Mouse (Mus musculus) MEL (cell line): ENCODE data around the gene Eno2. TPM values are rescaled to one million over a fixed set of nuclear protein-coding genes. Genes with fewer than 3 reads are reported as not detected.

ENCODE experiments used
- DNase-seq: peaks from one replicate; pipeline ENCODE4 v3.0.0; 2011; ENCODE audit warnings: low read depth, low spot score
- H3K27ac ChIP-seq: 2 replicates; pipeline ENCODE4 v1.5.1; 2012; ENCODE audit warnings: low read depth, mild to moderate bottlenecking, control low read depth, low read length, moderate library complexity; ENCODE audit not compliant: control insufficient read depth
- H3K27me3 ChIP-seq, 2 experiments: fragments of 150-350 bp in 1 of 2; sonication (generic) in 1 of 2; 2 replicates each; pipeline ENCODE4 v1.6.1; 2012; ENCODE audit warnings: low read length in 2 of 2, mild to moderate bottlenecking in 2 of 2, improper control_type of control experiment in 1 of 2, moderate library complexity in 1 of 2; ENCODE audit not compliant: insufficient read depth in 2 of 2, control insufficient read depth in 1 of 2
- H3K36me3 ChIP-seq, 2 experiments: 2 replicates each; pipeline ENCODE4 v1.6.1; 2012 to 2014; ENCODE audit warnings: low read length in 2 of 2, improper control_type of control experiment in 1 of 2, inconsistent platforms in 1 of 2, mild to moderate bottlenecking in 1 of 2; ENCODE audit not compliant: insufficient read depth in 2 of 2, control insufficient read depth in 1 of 2
- H3K4me1 ChIP-seq, 2 experiments: fragments of 150-350 bp in 1 of 2; sonication (generic) in 1 of 2; 2 replicates each; pipeline ENCODE4 v1.6.1; 2012; ENCODE audit warnings: low read length in 2 of 2, improper control_type of control experiment in 1 of 2, mild to moderate bottlenecking in 1 of 2; ENCODE audit not compliant: insufficient read depth in 2 of 2, control insufficient read depth in 1 of 2
- H3K4me3 ChIP-seq, 2 experiments: fragments of 150-350 bp in 1 of 2; sonication (generic) in 1 of 2; 2 replicates each; pipeline ENCODE4 v1.5.1; 2012; ENCODE audit warnings: low read depth in 2 of 2, low read length in 2 of 2, mild to moderate bottlenecking in 2 of 2, moderate library complexity in 2 of 2, control low read depth in 1 of 2, improper control_type of control experiment in 1 of 2; ENCODE audit not compliant: control insufficient read depth in 1 of 2, insufficient read depth in 1 of 2
- H3K79me2 ChIP-seq: 2 replicates; pipeline ENCODE4 v1.6.1; 2012; ENCODE audit warnings: mild to moderate bottlenecking, low read length, moderate library complexity; ENCODE audit not compliant: control insufficient read depth, poor library complexity, insufficient read depth
- H3K9ac ChIP-seq: 2 replicates; pipeline ENCODE4 v1.6.1; 2012; ENCODE audit warnings: low read depth, mild to moderate bottlenecking, control low read depth, low read length, moderate library complexity; ENCODE audit not compliant: control insufficient read depth, poor library complexity, severe bottlenecking
- H3K9me3 ChIP-seq: fragments of 150-350 bp; sonication (generic); replicated peaks from 2 replicates; pipeline ENCODE4 v1.6.1; 2012; ENCODE audit warnings: mild to moderate bottlenecking, low read length, improper control_type of control experiment, moderate library complexity; ENCODE audit not compliant: insufficient read depth
- BHLHE40 ChIP-seq: IDR thresholded peaks from 2 replicates; pipeline ENCODE4 v1.6.1; 2012; ENCODE audit warnings: low read depth, mild to moderate bottlenecking, inconsistent platforms, low read length, improper control_type of control experiment, borderline replicate concordance
- CHD1 ChIP-seq: IDR thresholded peaks from 2 replicates; pipeline ENCODE4 v1.6.1; 2012; ENCODE audit warnings: low read depth, mild to moderate bottlenecking, inconsistent platforms, low read length, improper control_type of control experiment
- CHD2 ChIP-seq: IDR thresholded peaks from 2 replicates; pipeline ENCODE4 v1.6.1; 2011; ENCODE audit warnings: low read length, improper control_type of control experiment
- E2F4 ChIP-seq: IDR thresholded peaks from 2 replicates; pipeline ENCODE4 v1.6.1; 2011; ENCODE audit warnings: low read depth, low read length, improper control_type of control experiment, borderline replicate concordance
- ELF1 ChIP-seq: IDR thresholded peaks from 2 replicates; pipeline ENCODE4 v1.6.1; 2014; ENCODE audit warnings: low read depth, mild to moderate bottlenecking, inconsistent platforms, low read length, improper control_type of control experiment, moderate library complexity
- GABPA ChIP-seq: IDR thresholded peaks from 2 replicates; pipeline ENCODE4 v1.6.1; 2012; ENCODE audit warnings: low read depth, mild to moderate bottlenecking, inconsistent platforms, low read length, improper control_type of control experiment, moderate library complexity
- HCFC1 ChIP-seq: IDR thresholded peaks from 2 replicates; pipeline ENCODE4 v1.6.1; 2012; ENCODE audit warnings: low read depth, mild to moderate bottlenecking, inconsistent platforms, low read length, improper control_type of control experiment, moderate library complexity
- JUND ChIP-seq: IDR thresholded peaks from 2 replicates; pipeline ENCODE4 v1.6.1; 2011; ENCODE audit warnings: low read depth, mild to moderate bottlenecking, improper control_type of control experiment, low read length
- MAFK ChIP-seq: IDR thresholded peaks from 2 replicates; pipeline ENCODE4 v1.6.1; 2011; ENCODE audit warnings: low read depth, mild to moderate bottlenecking, low read length, improper control_type of control experiment, borderline replicate concordance
- MAX ChIP-seq: IDR thresholded peaks from 2 replicates; pipeline ENCODE4 v1.6.1; 2011; ENCODE audit warnings: low read length, improper control_type of control experiment
- MAZ ChIP-seq: IDR thresholded peaks from 2 replicates; pipeline ENCODE4 v1.6.1; 2012; ENCODE audit warnings: low read depth, mild to moderate bottlenecking, inconsistent platforms, low read length, improper control_type of control experiment
- MXI1 ChIP-seq: IDR thresholded peaks from 2 replicates; pipeline ENCODE4 v1.6.1; 2011; ENCODE audit warnings: mild to moderate bottlenecking, low read depth, low read length, improper control_type of control experiment
- MYB ChIP-seq: IDR thresholded peaks from 2 replicates; pipeline ENCODE4 v1.6.1; 2011; ENCODE audit warnings: mild to moderate bottlenecking, low read depth, low read length, improper control_type of control experiment
- MYC ChIP-seq: IDR thresholded peaks from 2 replicates; pipeline ENCODE4 v1.6.1; 2011; ENCODE audit warnings: low read depth, mild to moderate bottlenecking, low read length, improper control_type of control experiment, moderate library complexity
- POLR2AphosphoS2 ChIP-seq: IDR thresholded peaks from 2 replicates; pipeline ENCODE4 v1.6.1; 2011; ENCODE audit warnings: low read length, improper control_type of control experiment
- RAD21 ChIP-seq: IDR thresholded peaks from 2 replicates; pipeline ENCODE4 v1.6.1; 2011; ENCODE audit warnings: mild to moderate bottlenecking, low read depth, low read length, improper control_type of control experiment
- RCOR1 ChIP-seq: IDR thresholded peaks from 2 replicates; pipeline ENCODE4 v1.6.1; 2012; ENCODE audit warnings: low read depth, mild to moderate bottlenecking, inconsistent platforms, low read length, improper control_type of control experiment
- SIN3A ChIP-seq: IDR thresholded peaks from 2 replicates; pipeline ENCODE4 v1.6.1; 2012; ENCODE audit warnings: low read length, improper control_type of control experiment, inconsistent platforms
- TAL1 ChIP-seq: IDR thresholded peaks from 2 replicates; pipeline ENCODE4 v1.6.1; 2012; ENCODE audit warnings: mild to moderate bottlenecking, inconsistent platforms, low read length, moderate library complexity, mixed read lengths
- TBP ChIP-seq: IDR thresholded peaks from 2 replicates; pipeline ENCODE4 v1.8.0; 2011; ENCODE audit warnings: low read depth, low read length, improper control_type of control experiment
- TCF12 ChIP-seq: IDR thresholded peaks from 2 replicates; pipeline ENCODE4 v1.6.1; 2014; ENCODE audit warnings: low read depth, mild to moderate bottlenecking, inconsistent platforms, low read length, improper control_type of control experiment, moderate library complexity
- UBTF ChIP-seq: IDR thresholded peaks from 2 replicates; pipeline ENCODE4 v1.6.1; 2012; ENCODE audit warnings: low read depth, mild to moderate bottlenecking, inconsistent platforms, low read length, improper control_type of control experiment, moderate library complexity, borderline replicate concordance; ENCODE audit not compliant: insufficient read depth
- ZC3H11A ChIP-seq: IDR thresholded peaks from 2 replicates; pipeline ENCODE4 v1.6.1; 2012; ENCODE audit warnings: low read depth, mild to moderate bottlenecking, inconsistent platforms, low read length, improper control_type of control experiment
- ZKSCAN1 ChIP-seq: IDR thresholded peaks from 2 replicates; pipeline ENCODE4 v1.6.1; 2012; ENCODE audit warnings: low read depth, mild to moderate bottlenecking, inconsistent platforms, low read length, improper control_type of control experiment, moderate library complexity
- ZNF384 ChIP-seq: IDR thresholded peaks from 2 replicates; pipeline ENCODE4 v1.6.1; 2012; ENCODE audit warnings: low read depth, mild to moderate bottlenecking, inconsistent platforms, low read length, improper control_type of control experiment
- polyA plus RNA-seq, 2 experiments: library from polyadenylated mRNA; stranded (reverse) in 1 of 2; unstranded in 1 of 2; fragments of >175 nt in 1 of 2; fragments of >200 nt in 1 of 2; gene quantifications; 2 replicates each; pipeline versions ENCODE4 v1.2.1 to v1.2.4; 2012; ENCODE audit warnings: low replicate concordance in 2 of 2, low read depth in 1 of 2; ENCODE audit not compliant: insufficient read length in 2 of 2, insufficient read depth in 1 of 2, missing spikeins in 1 of 2
- total RNA-seq: library from RNA; depleted of rRNA; stranded (reverse); fragments of 300-350 nt; gene quantifications from 2 replicates; pipeline ENCODE4 v1.2.3, GENCODE M21; 2012

Gene Eno2
- total and polyA plus RNA-seq, 3 experiments: 3.2 to 12.5 TPM; not detected in 1

GRCm38 (mm10) chr6:124816611-124817010 lies 47.1 kb upstream of the Eno2 start:
- no peaks in the 10 kb centered on the region for H3K9me3 ChIP-seq
- H3K27ac ChIP-seq: no peak overlapping the region
- peaks cover 0 to 13% of the 10 kb centered on the region in 2 experiments; a peak in 3 of 4 replicates for H3K4me1 ChIP-seq
- no peaks in the 10 kb centered on the region for H3K27me3 ChIP-seq
- H3K9ac ChIP-seq: no peak overlapping the region
- peaks cover 6 to 10% of the 10 kb centered on the region in 2 experiments for H3K36me3 ChIP-seq
- peaks cover 16% of the 10 kb centered on the region for H3K79me2 ChIP-seq
- no peak overlapping the region for H3K4me3 ChIP-seq
- DNase-seq: no peak
- TF ChIP-seq ELF1 (no peak), E2F4 (no peak), ZNF384 (no peak), UBTF (no peak), JUND (no peak), RAD21 (no peak), ZC3H11A (no peak), MYB (no peak), MYC (no peak), GABPA (no peak), BHLHE40 (no peak), HCFC1 (no peak), POLR2AphosphoS2 (no peak), SIN3A (no peak), MAZ (no peak), RCOR1 (no peak), TBP (no peak), MAX (no peak)

DNA sequence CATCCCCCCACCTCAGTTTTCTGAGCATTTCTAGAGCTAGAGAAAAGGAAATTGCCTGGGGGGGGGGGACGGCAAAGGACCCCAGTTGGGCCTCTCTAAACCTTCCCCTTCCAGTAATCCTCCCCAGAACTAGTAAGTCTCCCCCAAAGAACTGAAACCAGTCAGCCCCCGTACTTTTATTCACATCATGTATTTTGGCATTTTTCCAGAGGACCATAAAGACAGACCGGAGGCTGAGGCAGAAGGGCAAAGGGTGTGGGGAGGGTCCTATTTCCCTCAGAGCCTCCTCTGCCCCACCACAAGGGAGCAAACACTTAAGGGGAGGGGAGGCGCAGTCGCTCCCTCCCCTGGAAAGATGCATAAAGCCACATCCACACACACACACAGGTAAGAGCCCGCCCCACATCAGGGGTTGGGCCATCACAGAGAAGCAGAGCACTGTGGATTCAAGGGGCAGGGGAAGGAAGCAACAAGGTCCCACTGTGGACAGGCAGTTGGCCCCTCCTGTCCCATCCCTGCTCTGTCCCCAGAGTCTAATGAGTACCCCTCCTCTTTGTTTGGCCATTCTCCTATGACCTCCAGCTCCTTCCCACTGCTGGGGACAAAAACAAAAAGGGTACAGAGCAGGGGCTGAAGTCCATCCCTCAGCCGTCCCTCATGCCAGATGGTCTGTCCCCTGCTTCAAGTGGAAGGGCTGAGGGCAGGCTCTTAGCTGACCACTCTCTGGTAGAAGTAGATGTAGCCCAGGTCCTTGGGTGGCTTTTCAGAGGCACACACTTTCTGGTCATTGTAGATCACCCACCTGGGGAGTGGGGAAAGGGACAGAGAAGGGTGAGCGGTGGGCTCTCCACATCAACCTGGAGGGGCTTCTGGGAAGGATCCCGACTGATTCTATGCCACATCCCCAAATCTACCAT lies 45.6 kb upstream of the Eno2 start:
- H3K9me3 ChIP-seq: no peaks in the 10 kb centered on the region
- TF ChIP-seq MAX: no peak
- TF ChIP-seq TAL1: no peak
- no peak for TF ChIP-seq ZKSCAN1
- TF ChIP-seq ELF1: no peak
- no peak for TF ChIP-seq UBTF
- TF ChIP-seq MYB: no peak
- TF ChIP-seq CHD1: no peak
- no peak for TF ChIP-seq CHD2
- TF ChIP-seq TCF12: no peak
- no peak for TF ChIP-seq GABPA
- no peak for TF ChIP-seq MYC
- TF ChIP-seq BHLHE40: no peak
- no peak for TF ChIP-seq MXI1
- TF ChIP-seq MAFK: no peak
- no peak for TF ChIP-seq HCFC1
- no peak for TF ChIP-seq RCOR1
- peaks cover 0 to 13% of the 10 kb centered on the region in 2 experiments; a peak in 3 of 4 replicates for H3K4me1 ChIP-seq
- no peak overlapping the region for H3K9ac ChIP-seq
- H3K36me3 ChIP-seq: peaks cover 8 to 11% of the 10 kb centered on the region in 2 experiments
- no peaks in the 10 kb centered on the region for H3K27me3 ChIP-seq
- no peak overlapping the region for H3K27ac ChIP-seq
- DNase-seq: no peak
- H3K4me3 ChIP-seq: no peak overlapping the region
- peaks cover 16% of the 10 kb centered on the region for H3K79me2 ChIP-seq
